Mouse (Mus musculus) ES-E14 (cell line): ENCODE results near the gene Zfp324.

Source experiments
- CHD2 ChIP-seq: IDR thresholded peaks from 2 replicates; pipeline ENCODE4 v1.6.1; 2014; ENCODE audit warnings: mild to moderate bottlenecking, low read depth, low read length, inconsistent platforms
- HCFC1 ChIP-seq: IDR thresholded peaks from 2 replicates; pipeline ENCODE4 v1.6.1; 2012; ENCODE audit warnings: low read length, inconsistent platforms, borderline replicate concordance; ENCODE audit not compliant: insufficient read depth
- MAFK ChIP-seq: IDR thresholded peaks from 2 replicates; pipeline ENCODE4 v1.6.1; 2014; ENCODE audit warnings: mild to moderate bottlenecking, low read depth, low read length, inconsistent platforms; ENCODE audit not compliant: insufficient read depth
- ZC3H11A ChIP-seq: IDR thresholded peaks from 2 replicates; pipeline ENCODE4 v1.6.1; 2012; ENCODE audit warnings: low read depth, mild to moderate bottlenecking, inconsistent platforms, low read length, borderline replicate concordance
- ZNF384 ChIP-seq: IDR thresholded peaks from 2 replicates; pipeline ENCODE4 v1.6.1; 2012; ENCODE audit warnings: low read depth, low read length, inconsistent platforms

- no peak for TF ChIP-seq CHD2
- TF ChIP-seq ZNF384, result no peak
- TF ChIP-seq MAFK, result no peak
- no peak for TF ChIP-seq HCFC1
- TF ChIP-seq ZC3H11A, result no peak
Observed at GRCm38 (mm10) chr7:13001584-13001983, 35.9 kb downstream of the Zfp324 start.
